ENCODE assay signal across 21 mouse cellular contexts in the genomic region with DNA sequence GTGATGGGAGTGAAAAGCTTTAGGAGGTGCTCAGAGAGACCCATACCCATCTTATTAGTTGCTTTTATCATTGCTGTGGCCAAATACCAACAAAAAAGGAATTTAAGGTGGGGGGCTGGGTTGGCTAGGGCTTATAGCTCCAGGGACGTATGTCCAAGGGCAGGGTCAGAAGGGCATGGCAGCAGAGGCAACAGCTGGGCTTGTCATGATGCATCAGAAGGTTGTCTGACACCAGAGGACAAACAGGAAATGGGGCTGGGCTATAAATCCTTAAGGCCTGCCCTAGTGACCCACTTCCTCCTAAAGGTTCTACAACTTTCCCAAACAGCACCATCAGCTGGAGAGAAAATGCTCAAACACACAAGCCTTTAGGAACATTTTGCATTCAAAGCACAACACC.
DNase-seq lines count a peak whose midpoint lies in the region; ATAC-seq and TF ChIP-seq lines count a peak whose summit lies in the region.
"Had no signal": no experiment of that assay in that cellular context is flagged by ENCODE, and none has a peak within 500 bp of the region (broad histone marks: within the 10 kb centered on the region; RNA-seq: fewer than 3 reads in every experiment).

No protein-coding gene starts in this region.

- no peak for TF ChIP-seq CTCF in lung, embryonic 14.5 days (IDR thresholded peaks at IDR 0.05; ENCODE audit: low read depth)
- TF ChIP-seq CTCF in lung, postnatal 0 days (IDR thresholded peaks at IDR 0.05) = no peak

- no peak overlapping the region for H3K27ac ChIP-seq in hindbrain, embryonic 15.5 days (replicated peaks)
- H3K27ac ChIP-seq in hindbrain, embryonic 10.5 days = no peak overlapping the region
- no peak overlapping the region for H3K27ac ChIP-seq in lung, embryonic 14.5 days (ENCODE audit: low read depth)
- no peak overlapping the region for H3K27ac ChIP-seq in lung, postnatal 0 days (ENCODE audit: low read length)
- H3K27ac ChIP-seq: embryonic facial prominence, embryonic 10.5 days; embryonic facial prominence, embryonic 13.5 days; forebrain, embryonic 12.5 days; forebrain, embryonic 15.5 days; heart, embryonic 15.5 days; hindbrain, embryonic 12.5 days had no signal

- WGBS in hindbrain, embryonic 15.5 days = 67% methylated on average over 1 of the region's 1 CpGs
- 58% methylated on average over 1 of the region's 1 CpGs for WGBS in hindbrain, embryonic 10.5 days
- WGBS in lung, embryonic 14.5 days = 52% methylated on average over 1 of the region's 1 CpGs
- 43% methylated on average over 1 of the region's 1 CpGs for WGBS in lung, postnatal 0 days

- no peak for TF ChIP-seq EP300 in lung, postnatal 0 days (IDR thresholded peaks at IDR 0.05)

- H3K4me3 ChIP-seq in hindbrain, embryonic 15.5 days = no peak overlapping the region
- no peak overlapping the region for H3K4me3 ChIP-seq in hindbrain, embryonic 10.5 days
- no peak overlapping the region for H3K4me3 ChIP-seq in lung, embryonic 14.5 days (ENCODE audit: low read depth, low read length)
- no peak overlapping the region for H3K4me3 ChIP-seq in lung, postnatal 0 days (ENCODE audit: low read depth, low read length)
- H3K4me3 ChIP-seq: embryonic facial prominence, embryonic 10.5 days; embryonic facial prominence, embryonic 13.5 days; erythroblast, embryonic 14.5 days; forebrain, embryonic 12.5 days; forebrain, embryonic 15.5 days; heart, embryonic 12.5 days; heart, embryonic 15.5 days; hindbrain, embryonic 12.5 days had no signal

- ATAC-seq in hindbrain, embryonic 15.5 days (ENCODE audit: low FRiP score, low read depth) = 0 out of 2 replicates have a peak, but pooled peaks have one; percentile 23
- peak; percentile 63; the same call in 1 of the 2 replicates for ATAC-seq in lung, embryonic 14.5 days (ENCODE audit: insufficient read depth)
- ATAC-seq in lung, postnatal 0 days = peak; percentile 69
- ATAC-seq: CD4-positive, CD25-positive, alpha-beta regulatory T cell, adult 4 months had no signal

- H3K9ac ChIP-seq in hindbrain, embryonic 15.5 days = no peak overlapping the region
- H3K9ac ChIP-seq in lung, embryonic 14.5 days = no peak overlapping the region
- no peak overlapping the region for H3K9ac ChIP-seq in lung, postnatal 0 days (replicated peaks; ENCODE audit: low read depth)
- H3K9ac ChIP-seq: embryonic facial prominence, embryonic 13.5 days; forebrain, embryonic 12.5 days; forebrain, embryonic 15.5 days; heart, embryonic 12.5 days; heart, embryonic 15.5 days; hindbrain, embryonic 12.5 days had no signal

- no peaks in the 10 kb centered on the region for H3K9me3 ChIP-seq in hindbrain, embryonic 15.5 days
- peaks cover 3% of the 10 kb centered on the region; the same call in 1 of the 2 replicates for H3K9me3 ChIP-seq in hindbrain, embryonic 10.5 days
- no peaks in the 10 kb centered on the region for H3K9me3 ChIP-seq in lung, embryonic 14.5 days (ENCODE audit: low read depth, low read length)
- H3K9me3 ChIP-seq in lung, postnatal 0 days (ENCODE audit: low read length) = no peaks in the 10 kb centered on the region
- H3K9me3 ChIP-seq: embryonic facial prominence, embryonic 10.5 days; embryonic facial prominence, embryonic 13.5 days; forebrain, embryonic 12.5 days; forebrain, embryonic 15.5 days; heart, embryonic 12.5 days; heart, embryonic 15.5 days; hindbrain, embryonic 12.5 days had no signal

- no peak for DNase-seq in hindbrain, embryonic 10.5 days (ENCODE audit: low spot score)
- peak; percentile 28 for DNase-seq in lung, embryonic 14.5 days
- DNase-seq in lung, adult 18-20 months = no peak
- DNase-seq in lung, postnatal 0 days (ENCODE audit: low spot score) = peak; percentile 45
- DNase-seq in lung, postnatal 25 days (ENCODE audit: low spot score) = no peak
- peak; percentile 13 for DNase-seq in thymus, postnatal 0 days (ENCODE audit: low spot score)
- DNase-seq in thymus, adult 18-20 months = no peak
- DNase-seq: embryo, embryonic 11 days; gastrocnemius, postnatal 25 days; heart, adult 18-20 months; heart, postnatal 36 days had no signal

- H3K4me2 ChIP-seq in hindbrain, embryonic 15.5 days = no peak overlapping the region
- no peak overlapping the region for H3K4me2 ChIP-seq in lung, embryonic 14.5 days
- H3K4me2 ChIP-seq in lung, postnatal 0 days (replicated peaks; ENCODE audit: low read depth, low read length) = no peak overlapping the region
- H3K4me2 ChIP-seq: embryonic facial prominence, embryonic 13.5 days; forebrain, embryonic 12.5 days; forebrain, embryonic 15.5 days; heart, embryonic 12.5 days; heart, embryonic 15.5 days; hindbrain, embryonic 12.5 days had no signal

- peaks cover 6% of the 10 kb centered on the region; the same call in 1 of the 2 replicates for H3K4me1 ChIP-seq in hindbrain, embryonic 15.5 days (replicated peaks)
- H3K4me1 ChIP-seq in hindbrain, embryonic 10.5 days (replicated peaks) = no peaks in the 10 kb centered on the region
- H3K4me1 ChIP-seq in lung, embryonic 14.5 days (ENCODE audit: insufficient read depth) = peaks cover 6% of the 10 kb centered on the region; the same call in 1 of the 2 replicates
- no peaks in the 10 kb centered on the region for H3K4me1 ChIP-seq in lung, postnatal 0 days (ENCODE audit: insufficient read depth, low read depth, low read length)
- H3K4me1 ChIP-seq: embryonic facial prominence, embryonic 13.5 days; forebrain, embryonic 12.5 days; forebrain, embryonic 15.5 days; heart, embryonic 12.5 days; heart, embryonic 15.5 days; hindbrain, embryonic 12.5 days had no signal

- no peaks in the 10 kb centered on the region for H3K36me3 ChIP-seq in hindbrain, embryonic 15.5 days
- H3K36me3 ChIP-seq in hindbrain, embryonic 10.5 days = no peaks in the 10 kb centered on the region
- no peaks in the 10 kb centered on the region for H3K36me3 ChIP-seq in lung, embryonic 14.5 days (ENCODE audit: insufficient read depth)
- H3K36me3 ChIP-seq in lung, postnatal 0 days (ENCODE audit: insufficient read depth, low read length) = no peaks in the 10 kb centered on the region
- H3K36me3 ChIP-seq: embryonic facial prominence, embryonic 10.5 days; embryonic facial prominence, embryonic 13.5 days; forebrain, embryonic 12.5 days; forebrain, embryonic 15.5 days; heart, embryonic 12.5 days; heart, embryonic 15.5 days; hindbrain, embryonic 12.5 days had no signal

- no peaks in the 10 kb centered on the region for H3K27me3 ChIP-seq in hindbrain, embryonic 15.5 days
- H3K27me3 ChIP-seq in hindbrain, embryonic 10.5 days (ENCODE audit: insufficient read depth, poor library complexity, severe bottlenecking) = no peaks in the 10 kb centered on the region
- H3K27me3 ChIP-seq in lung, embryonic 14.5 days (ENCODE audit: insufficient read depth, low read length) = no peaks in the 10 kb centered on the region
- no peaks in the 10 kb centered on the region for H3K27me3 ChIP-seq in lung, postnatal 0 days (replicated peaks; ENCODE audit: insufficient read depth, low read length)
- H3K27me3 ChIP-seq: embryonic facial prominence, embryonic 13.5 days; forebrain, embryonic 12.5 days; forebrain, embryonic 15.5 days; heart, embryonic 12.5 days; heart, embryonic 15.5 days; hindbrain, embryonic 12.5 days had no signal

Comparison
In these comparisons a context has a peak if more than half of its experiments do, and no peak if none do; other contexts are left out.
1. DNase-seq: peak in lung, embryonic 14.5 days (single experiment), lung, postnatal 0 days (single experiment) and thymus, postnatal 0 days (single experiment); none in hindbrain, embryonic 10.5 days (single experiment), lung, adult 18-20 months (0 of 2), lung, postnatal 25 days (single experiment) and thymus, adult 18-20 months (0 of 2).
2. Peak in every context shown above with its lines, with median percentiles within 50 percentile points of each other: ATAC-seq.